Mouse (Mus musculus) layer of hippocampus, postnatal 36 days (tissue): ENCODE results near the gene Mindy1. TPM values are rescaled to one million over a fixed set of nuclear protein-coding genes. Genes with fewer than 3 reads are reported as not detected.

Source experiments
- DNase-seq, 2 experiments: peaks; one replicate each; pipeline ENCODE4 v3.0.0; 2022
- total RNA-seq, 2 experiments: library from RNA; stranded (reverse); gene quantifications; 2 replicates each; pipeline ENCODE4 v1.2.3; 2021

Gene Mindy1
- total RNA-seq, 2 experiments from 2014 or later: 19.3 to 19.4 TPM

DNA sequence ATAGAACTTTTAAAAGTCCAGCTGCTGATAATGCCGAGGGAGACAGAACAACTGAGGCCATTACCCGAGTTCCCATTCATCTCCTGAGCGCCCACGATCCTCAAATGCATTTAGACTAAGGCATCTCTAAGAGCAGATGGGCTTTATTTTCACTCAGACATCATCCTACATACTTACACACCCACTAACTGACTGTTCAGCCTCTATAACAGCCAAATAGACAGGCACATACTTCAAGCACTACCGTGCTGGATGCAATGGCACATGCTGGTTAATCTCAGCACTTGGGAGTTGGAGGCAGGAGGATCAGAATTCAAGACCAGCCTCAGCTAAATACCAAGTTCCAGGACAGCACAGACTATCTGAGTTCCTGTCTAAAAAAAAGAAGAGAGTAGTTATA lies 11.4 kb upstream of the Mindy1 start:
- DNase-seq: no peak

DNA sequence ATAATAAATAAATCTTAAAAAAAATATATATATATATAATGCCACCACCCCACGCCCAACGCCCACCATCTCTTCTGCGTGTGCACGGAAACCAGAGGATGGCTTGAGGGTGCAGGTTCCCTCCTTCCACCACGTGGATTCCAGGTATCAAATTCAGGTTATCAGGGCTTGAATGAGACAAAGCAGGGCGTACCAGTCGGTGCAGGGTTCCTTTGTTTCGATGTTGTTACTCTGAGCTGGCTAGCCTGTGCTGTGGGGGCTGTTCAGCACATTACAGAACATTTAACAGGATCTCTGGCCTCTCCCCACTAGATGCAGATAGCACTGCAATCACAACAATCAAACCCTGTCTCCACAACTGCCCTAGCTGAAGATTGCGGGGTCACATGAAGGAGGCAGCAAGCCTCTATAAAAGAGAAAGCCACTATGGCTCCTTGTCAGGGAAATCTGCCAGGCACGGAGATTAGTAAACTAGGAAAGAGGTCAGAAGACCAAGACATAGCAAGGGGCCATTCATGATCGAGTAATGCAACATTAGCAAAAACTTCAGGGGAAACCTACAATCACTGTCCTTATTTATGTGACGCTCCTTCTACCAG lies 10.3 kb upstream of the Mindy1 start:
- DNase-seq: no peak

DNA sequence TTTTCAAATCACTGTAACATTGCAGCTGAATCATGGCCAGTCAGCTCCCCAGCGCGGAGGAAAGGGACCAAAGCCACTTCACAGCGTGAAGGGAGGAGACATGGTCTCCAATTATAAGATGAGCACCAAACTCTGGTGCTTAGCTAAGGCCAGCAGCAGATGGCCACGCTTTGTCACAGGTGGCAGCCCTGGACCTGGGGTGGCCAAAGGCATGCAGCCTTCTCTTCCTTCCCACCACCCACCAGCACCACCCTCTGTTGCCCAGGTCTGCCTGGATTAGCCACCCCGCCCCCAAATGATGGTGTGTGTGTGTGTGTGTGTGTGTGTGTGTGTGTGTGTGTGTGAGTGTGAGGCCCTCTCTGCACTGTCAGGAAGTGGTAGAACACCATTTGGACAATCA lies 7.7 kb upstream of the Mindy1 start:
- DNase-seq: no peak

DNA sequence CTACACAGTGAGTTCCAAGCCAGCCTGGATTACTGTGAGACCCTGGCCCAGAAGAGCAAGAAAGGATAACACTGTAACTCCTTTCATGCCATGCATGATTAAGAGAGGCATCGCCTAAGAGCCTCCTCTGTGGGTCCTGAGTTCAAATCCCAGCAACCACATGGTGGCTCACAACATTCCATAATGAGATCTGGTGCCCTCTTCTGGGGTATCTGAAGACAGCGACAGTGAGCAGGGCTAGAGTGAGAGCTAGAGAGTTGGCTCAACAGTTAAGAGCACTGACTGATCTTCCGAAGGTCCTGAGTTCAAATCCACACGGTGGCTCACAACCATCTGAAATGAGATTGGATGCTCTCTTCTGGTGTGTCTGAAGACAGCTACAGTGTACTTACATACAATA lies 6.7 kb upstream of the Mindy1 start:
- DNase-seq: no peak

DNA sequence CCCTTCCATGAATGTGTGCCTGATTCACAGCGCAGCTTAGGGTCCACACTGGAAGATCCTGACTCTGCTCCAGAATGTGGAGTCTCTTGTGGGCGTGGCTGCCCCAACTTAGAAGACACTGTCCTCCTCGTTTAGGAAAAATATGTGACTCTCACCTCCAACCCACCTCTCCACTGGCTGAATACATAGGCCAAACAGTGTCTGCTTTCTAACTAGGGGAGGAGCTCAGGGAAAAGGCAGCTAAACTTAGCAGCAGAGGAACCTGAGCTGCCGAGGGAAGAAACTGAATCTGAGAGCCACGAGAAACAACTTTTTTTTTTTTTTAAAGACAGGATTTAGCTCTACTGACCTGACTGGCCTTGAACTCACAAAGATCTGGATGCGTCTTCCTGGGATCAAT lies 6.0 kb upstream of the Mindy1 start:
- no peak for DNase-seq

DNA sequence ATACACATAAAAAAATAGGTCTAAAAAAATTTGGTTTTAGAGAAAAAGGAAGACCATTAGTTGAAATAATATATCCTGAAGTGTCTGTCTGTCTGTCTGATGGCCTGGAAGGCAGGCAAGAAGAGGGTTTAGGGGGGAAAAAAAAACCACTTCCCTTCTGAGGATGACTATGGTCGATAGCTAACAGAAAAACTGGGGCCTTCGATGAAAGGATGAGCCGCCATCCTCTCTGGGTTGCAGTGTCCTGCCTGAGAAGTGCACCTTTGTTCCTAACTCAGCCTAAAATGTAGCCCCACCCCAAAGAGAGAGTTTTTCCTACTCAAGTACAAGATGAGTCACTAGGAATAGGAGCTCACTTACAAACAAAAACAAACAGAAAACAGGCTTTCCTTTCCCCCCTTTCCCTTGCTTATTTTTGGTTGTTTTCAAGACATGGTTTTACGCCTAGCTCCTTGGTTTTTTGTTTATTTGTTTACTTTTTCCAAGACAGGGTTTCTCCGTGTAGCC lies 4.7 kb upstream of the Mindy1 start:
- DNase-seq: no peak

DNA sequence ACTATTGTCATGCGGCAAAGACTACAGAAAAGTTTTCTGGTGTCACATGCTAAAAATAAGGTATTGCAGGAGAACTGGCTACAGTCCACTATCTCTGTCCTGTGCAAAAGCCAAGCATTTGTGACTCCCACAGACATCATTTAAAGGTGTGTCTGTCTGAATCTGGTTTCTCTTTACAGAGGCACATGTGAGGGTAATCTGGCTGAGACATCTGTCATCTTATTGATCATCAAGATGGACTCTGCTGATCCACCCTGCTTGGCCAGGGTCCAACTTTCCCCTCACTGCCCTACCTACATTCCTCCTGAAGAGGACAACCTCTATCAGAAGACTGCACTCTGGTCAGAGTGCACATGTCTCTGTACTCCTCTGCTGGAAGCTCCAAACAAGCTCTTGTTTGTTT lies 4.0 kb upstream of the Mindy1 start:
- DNase-seq: no peak

DNA sequence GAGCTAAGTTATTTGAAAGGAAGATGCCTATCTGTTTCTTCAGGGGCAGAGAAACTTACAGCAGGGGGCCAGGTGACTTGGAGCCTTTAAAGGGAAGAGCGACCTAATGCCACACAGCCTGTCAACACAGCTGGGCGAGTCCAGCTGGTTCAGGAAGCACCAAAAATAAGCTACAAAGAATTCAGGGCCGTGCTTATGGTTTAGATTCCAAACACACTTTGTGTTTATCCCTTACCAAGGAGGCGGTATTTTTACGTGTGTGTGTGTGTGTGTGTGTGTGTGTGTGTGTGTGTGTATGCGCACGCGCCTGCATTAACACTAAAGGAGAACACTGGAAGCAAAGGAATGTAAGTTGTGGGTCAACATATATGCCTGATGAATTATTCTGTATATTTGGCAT lies 398 bp upstream of the Mindy1 start:
- DNase-seq: no peak

DNA sequence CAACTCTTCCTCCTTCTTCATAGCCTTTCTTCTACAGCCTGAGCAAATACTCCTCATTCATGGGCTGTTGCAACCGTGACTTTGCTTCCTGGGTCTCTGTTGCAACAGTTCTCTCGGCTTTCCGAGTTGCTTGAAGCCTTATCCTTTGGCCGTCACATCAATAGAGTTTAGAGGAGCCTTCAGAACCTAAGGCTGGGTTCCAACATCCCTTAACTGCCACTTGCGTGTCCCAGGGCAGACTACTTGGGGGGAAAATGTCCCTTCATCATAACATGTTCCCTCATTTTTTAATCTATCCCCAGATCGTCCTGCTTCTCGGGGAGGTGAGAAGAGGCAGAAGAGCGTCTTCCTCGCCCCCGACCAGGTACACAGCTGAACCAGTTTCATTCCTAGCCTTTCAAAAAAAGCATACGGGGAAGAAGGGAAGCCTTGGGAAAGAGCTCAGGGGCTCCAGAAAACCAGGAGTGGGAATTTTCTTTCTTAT lies 1.3 kb downstream of the Mindy1 start:
- peak in 1 of 2 experiments; percentile 18 for DNase-seq

DNA sequence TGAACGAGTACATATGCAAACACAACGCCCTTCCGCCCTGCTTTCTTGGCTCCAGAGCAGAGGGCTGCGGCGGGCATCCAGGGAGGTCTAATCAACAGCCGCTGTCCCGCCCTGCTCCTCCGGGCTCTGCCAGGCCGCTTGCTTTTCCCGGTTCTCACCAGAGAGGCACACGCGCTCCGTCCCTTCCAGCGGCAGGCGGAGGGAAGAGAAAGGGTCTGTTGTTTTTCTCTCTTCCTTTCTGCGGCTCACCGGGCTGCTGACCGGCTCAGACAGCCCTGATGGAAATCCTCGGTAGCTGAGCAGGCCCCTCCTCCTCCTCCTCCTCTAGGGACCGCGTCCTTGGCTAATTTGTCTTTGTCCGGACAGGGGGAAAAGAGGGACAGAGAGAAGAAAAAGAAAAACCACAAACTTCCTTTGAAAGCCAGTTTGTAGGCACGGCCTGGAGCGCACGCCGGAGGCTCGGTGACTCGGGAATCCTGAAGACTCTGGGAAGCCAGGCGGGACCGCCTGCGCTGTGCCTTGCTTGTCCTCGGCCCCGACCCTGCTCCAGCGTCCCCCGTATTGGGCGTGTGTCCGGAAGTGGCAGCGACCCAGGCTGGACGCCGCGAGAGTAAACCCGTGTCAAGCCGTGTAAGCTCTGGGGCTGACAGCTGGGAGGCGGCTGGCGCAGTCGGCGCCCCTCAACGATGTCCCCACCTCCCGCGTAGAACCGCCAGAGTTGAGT lies 1.9 kb downstream of the Mindy1 start:
- DNase-seq: peak; percentile 67 to 75

DNA sequence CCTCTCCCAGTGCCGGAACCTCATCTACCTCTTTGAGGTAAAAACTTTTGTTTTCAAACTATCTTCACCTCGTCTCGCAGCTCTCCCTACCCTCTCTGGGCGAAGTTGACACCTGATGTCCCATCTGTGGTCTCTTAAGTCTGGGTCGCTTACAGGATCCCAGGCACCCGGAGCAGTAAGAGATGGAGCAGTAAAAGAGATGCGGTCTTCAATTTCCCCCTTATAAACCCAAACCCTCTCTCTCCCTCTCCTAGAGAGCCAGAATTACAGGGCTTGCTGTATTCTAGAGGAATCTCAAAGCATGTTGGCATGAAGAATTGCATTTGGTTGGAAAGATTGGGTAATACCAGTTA lies 2.4 kb downstream of the Mindy1 start:
- no peak for DNase-seq

DNA sequence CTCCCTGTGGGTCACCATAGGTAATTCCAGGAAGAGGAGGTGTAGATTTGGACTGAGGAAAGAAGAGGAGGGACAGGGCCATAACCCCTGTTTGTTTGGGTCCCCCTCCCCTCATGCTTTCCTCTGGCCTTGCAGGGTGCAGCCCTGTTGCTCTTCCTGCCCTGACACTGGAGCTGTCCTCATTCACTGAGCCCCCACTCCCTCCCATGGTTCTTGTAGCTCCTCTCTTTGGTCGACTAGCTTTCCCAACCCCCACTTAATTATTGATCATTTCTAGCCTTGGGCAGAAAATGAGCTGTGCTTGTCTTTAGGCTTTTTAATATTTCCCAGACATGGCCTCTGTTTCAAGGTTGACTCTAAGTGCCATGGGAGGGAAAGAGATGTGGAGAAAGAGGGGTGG lies 2.9 kb downstream of the Mindy1 start:
- no peak for DNase-seq

DNA sequence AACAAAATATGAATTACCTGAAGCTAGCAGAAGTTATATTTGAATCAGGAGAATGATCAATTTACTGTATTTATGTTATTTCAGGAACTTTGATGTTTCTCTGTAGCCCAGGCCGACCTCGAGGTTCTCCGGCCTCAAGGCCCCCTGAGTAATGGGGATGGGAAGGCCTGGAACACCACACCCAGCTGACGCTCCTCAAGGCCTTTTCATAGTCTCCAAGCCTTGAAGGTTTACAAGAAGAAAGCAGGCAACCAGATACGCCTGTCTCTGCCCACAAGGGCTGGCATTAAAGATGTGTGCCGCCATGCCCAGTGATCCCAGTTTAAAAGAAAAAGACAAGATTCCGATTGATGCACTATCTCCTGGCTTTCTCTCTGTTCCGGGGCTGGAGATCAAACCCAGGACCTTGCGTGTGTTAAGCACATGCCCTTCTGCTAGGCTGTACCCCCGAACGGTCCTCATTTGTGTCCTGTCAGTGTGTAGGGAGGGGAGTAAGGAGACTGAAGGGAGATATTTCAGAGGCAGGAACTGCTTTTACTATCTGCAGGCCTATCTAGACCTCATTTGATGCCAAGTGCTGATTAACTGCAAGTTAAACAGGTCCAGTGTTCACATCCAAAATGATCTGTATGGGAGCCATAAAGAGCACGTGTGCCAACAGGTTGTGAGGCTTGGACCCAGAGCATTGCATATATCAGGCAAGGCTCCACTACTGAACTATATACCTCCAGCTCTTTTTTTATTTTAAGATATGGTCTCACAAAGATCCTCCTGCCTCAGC lies 3.5 kb downstream of the Mindy1 start:
- no peak for DNase-seq

DNA sequence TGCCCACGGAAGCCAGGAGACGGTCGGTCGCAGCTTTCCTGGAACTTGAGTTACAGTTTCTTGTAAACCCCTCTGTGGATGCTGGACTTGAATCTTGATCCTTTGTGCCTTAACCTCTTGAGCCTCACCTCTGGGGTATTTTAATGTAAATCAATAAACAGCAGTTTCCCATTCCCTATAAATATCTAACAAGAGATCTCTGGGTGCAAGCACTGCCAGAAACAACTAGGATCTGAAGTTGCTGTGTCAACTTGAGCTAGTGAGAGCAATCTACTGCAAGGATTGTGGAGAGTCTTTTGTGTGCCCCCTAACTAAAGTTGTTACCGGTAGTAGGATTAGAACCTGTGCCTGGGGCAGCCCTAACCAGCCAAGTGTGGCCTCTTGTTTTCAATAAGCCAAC lies 4.2 kb downstream of the Mindy1 start:
- no peak for DNase-seq

DNA sequence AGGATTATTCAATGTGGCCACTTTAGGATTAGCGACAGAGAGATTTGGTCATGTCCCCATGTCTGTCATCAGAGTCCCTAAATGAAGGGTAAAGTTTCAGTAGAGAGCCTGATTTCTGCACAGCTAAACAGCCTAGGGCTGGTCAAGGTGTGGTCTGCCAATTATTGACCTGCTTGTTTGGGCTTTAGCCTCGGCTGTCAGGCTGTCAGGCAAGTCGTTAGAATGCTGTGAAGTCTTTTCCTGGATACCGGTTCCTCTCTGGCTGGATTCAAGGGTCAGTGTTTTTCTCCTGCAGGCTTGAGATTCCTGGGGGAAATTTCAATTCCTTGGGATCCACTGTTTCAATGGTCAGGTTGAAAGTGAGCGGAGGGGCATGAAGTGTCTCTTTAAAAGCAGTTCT lies 4.9 kb downstream of the Mindy1 start:
- no peak for DNase-seq

DNA sequence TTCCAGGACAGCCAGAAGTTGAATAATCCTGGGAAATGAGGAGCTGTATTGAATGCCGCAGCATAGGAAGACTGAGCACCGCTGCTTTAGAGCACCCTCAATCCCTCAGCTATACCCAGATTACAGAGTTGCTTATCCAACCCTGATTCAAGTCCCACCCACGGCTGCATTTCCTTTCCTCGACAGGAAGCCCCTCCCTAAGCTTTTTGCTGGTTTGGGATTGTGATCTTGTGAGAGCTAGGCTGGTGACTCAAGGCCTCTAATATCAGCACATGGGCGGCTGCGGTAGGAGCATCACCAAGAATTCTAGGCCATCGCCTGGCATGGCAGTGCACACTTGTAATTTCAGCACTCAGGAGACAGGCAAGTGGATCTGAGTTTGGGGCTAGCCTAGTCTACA lies 5.4 kb downstream of the Mindy1 start:
- DNase-seq: no peak

DNA sequence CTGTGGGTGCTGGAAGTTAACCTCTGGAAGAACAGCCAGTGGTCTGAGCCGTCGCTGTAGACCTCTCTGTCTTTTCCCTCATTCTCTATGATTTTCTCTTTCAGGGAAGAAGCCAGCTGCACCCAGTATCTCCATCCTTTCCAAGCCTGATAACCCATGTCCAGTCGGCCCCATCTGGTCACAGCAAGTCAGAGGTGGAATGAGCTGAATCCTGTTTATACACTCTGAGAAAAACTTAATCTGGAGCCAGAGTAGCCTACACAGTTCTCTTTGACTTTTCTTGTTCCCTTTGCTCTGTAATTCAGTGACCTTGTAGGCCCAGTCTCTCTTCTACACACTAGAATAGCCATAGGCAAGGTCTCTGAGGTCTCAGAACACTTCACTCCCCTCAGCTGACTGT lies 6.4 kb downstream of the Mindy1 start:
- DNase-seq: no peak

DNA sequence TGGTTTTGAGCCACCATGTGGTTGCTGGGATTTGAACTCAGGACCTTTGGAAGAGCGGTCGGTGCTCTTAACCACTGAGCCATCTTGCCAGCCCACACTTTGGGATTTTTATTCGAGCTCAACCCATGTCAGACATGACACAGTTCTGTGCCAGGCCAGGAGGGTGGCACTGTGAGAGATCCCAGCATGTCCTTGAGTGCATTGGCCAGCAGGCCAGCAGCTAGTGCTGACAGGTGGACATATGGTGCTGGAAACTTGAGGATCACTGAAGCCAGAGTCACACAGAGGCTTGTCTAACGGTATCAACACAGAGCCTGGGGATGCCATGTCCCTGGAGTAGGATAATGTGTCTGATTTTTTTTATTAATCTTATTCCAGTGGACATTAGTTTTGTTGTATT lies 8.3 kb downstream of the Mindy1 start:
- DNase-seq: no peak

DNA sequence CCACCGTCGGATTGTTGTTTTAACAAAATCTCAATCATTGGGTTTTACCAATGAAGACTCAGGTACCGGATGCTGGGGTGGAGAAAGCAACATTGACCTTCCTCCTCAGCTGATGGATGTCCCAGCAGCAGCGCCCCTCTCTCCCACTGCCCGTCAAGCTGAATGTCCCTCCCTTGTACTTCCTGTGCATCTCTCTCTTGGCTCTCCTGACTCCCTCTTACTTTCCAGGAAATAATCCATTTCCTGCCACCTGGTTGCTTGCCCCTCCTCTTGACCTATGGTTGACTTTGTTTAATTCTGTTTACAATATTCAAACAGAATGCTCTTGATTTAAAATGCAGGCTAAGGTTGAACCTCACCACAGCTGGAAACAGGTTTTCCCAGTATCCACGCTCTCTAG lies 9.0 kb downstream of the Mindy1 start:
- DNase-seq: no peak

DNA sequence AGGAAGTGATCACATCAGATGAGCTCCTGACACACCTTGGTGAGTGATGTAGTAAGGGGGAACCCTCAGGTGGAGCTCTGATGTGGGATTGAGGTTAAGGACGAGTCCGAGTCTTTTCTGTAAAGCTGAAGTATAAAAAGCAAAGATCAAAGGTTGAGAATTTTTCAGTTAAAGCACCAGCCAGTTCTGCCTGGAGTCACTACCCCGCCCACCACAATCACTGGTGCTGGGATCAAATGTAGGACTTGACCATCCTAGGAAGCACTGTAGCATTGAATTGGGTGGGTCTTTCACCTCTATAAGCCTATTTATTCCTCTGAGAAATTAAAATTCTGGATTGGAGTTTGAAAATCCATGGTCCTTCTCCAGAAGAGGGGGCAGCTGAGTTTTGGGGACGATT lies 9.9 kb downstream of the Mindy1 start:
- no peak for DNase-seq

DNA sequence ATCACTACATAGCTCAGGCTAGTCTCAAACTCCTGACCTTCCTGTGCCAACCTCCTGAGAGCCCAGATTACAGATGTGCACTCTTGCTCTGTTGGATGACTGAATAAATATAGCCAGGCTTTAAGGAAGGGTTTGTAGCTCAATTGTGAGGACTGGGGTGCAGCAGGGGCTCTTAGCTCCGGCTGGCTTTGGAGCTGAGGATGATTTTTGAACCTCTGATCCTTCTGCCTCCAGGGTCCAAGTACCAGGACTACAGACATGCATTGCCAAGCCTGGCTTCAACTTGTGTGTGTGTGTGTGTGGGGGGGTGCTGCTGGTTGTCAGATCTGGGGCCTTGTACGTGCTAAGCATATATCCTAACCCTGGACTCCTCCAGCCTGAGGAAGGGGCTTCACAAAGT lies 11.8 kb downstream of the Mindy1 start:
- no peak for DNase-seq

DNA sequence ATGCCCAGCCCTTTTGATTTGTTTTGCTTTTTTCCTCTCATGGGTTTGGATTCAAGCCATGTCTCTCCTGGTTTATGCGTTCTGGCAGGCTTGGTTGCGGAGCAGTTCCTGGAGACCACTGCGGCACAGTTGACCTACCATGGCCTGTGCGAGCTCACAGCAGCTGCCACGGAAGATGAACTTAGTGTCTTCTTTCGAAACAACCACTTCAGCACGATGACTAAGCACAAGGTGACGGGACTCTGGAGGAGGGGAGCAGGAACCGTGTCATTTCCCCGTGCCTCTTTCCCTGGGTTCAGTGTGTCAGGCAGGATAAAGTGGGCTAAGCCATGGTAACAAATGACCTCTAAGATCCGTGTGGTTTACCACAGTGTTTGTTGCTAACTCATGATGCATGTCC lies 12.4 kb downstream of the Mindy1 start:
- DNase-seq: no peak

DNA sequence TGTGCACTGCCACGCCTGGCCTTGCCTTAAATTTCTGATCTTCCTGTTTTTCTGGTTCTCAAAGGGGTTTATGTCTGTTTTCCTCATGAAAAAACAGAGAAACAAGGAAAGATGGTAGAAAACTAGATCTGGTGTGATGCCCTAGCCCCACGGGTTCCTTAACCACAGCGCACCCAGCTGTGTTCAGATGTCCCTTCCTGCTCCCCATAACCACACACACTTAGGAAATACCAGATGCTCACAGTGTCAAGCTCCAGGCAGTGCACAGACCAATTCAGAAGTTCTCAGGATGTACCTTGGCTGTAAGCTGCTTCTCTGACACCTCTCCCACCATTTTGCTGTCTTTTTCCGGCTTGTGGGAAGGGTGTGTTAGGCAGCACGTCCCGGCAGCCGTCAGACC lies 13.2 kb downstream of the Mindy1 start:
- DNase-seq: no peak

DNA sequence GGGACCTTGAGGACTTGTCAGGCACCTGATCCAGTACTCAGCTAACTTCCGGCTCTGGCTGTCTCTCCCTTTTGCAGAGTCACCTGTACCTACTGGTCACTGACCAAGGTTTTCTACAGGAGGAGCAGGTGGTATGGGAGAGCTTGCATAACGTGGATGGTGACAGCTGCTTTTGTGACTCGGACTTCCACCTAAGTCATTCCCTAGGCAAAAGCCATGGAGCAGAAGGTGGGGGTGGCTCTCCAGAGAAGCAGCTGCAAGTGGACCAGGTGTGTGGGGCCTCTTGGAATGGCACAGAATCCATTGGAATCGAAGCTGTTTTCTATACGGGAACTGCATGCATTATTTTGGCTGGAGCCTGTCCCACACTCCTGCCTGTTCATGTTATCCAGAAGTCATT lies 13.6 kb downstream of the Mindy1 start:
- no peak for DNase-seq
